Mouse (Mus musculus) limb, embryonic 14.5 days (tissue): ENCODE measurements at regions not wholly inside any gene's neighbourhood (a gene's known extent, or its start where the extent isn't known, plus 50 kb on each side); places are given as distances from the start of the nearest gene placed in this dataset.

Experiments used
- ATAC-seq: fragments of 200-750 bp; cut with Nextera tagmentation; 2 replicates; pipeline ENCODE4 v1.8.0; 2017; ENCODE audit warnings: low read depth, moderate number of reproducible peaks, moderate TSS enrichment; ENCODE audit not compliant: low FRiP score
- DNase-seq: peaks from one replicate; pipeline ENCODE4 v3.0.0-alpha.2; 2015; ENCODE audit warnings: low spot score
- H3K27ac ChIP-seq: fragments of 300-500 bp; sonication (generic); replicated peaks from 2 replicates; pipeline ENCODE4 v1.5.1; 2014; ENCODE audit warnings: low read depth, mild to moderate bottlenecking, low read length, moderate library complexity, mixed read lengths
- H3K27me3 ChIP-seq: fragments of 300-500 bp; sonication (generic); 2 replicates; pipeline ENCODE4 v1.6.1; 2014; ENCODE audit warnings: low read length, mixed read lengths; ENCODE audit not compliant: control insufficient read depth, insufficient read depth
- H3K36me3 ChIP-seq: fragments of 300-500 bp; sonication (generic); 2 replicates; pipeline ENCODE4 v1.6.1; 2014; ENCODE audit warnings: mild to moderate bottlenecking, low read length, moderate library complexity, mixed read lengths; ENCODE audit not compliant: control insufficient read depth, insufficient read depth
- H3K4me1 ChIP-seq: fragments of 300-500 bp; sonication (generic); 2 replicates; pipeline ENCODE4 v1.6.1; 2014; ENCODE audit warnings: antibody characterized with exemption, low read length, mixed read lengths; ENCODE audit not compliant: control insufficient read depth, insufficient read depth
- H3K4me2 ChIP-seq: fragments of 300-500 bp; sonication (generic); replicated peaks from 2 replicates; pipeline ENCODE4 v1.6.1; 2014; ENCODE audit warnings: low read depth, mild to moderate bottlenecking, low read length, moderate library complexity; ENCODE audit not compliant: severe bottlenecking
- H3K4me3 ChIP-seq: fragments of 300-500 bp; sonication (generic); replicated peaks from 2 replicates; pipeline ENCODE4 v1.5.1; 2014; ENCODE audit warnings: low read length
- H3K9ac ChIP-seq: fragments of 300-500 bp; sonication (generic); 2 replicates; pipeline ENCODE4 v1.6.1; 2014; ENCODE audit warnings: mild to moderate bottlenecking, low read depth, low read length, moderate library complexity; ENCODE audit not compliant: severe bottlenecking
- H3K9me3 ChIP-seq: fragments of 300-500 bp; sonication (generic); 2 replicates; pipeline ENCODE4 v1.6.1; 2016; ENCODE audit warnings: low read length; ENCODE audit not compliant: control insufficient read depth
- POLR2A ChIP-seq: fragments of 200-500 bp; IDR thresholded peaks from 2 replicates; pipeline ENCODE4 v1.8.0; 2012; ENCODE audit warnings: inconsistent platforms, mild to moderate bottlenecking, moderate library complexity, borderline replicate concordance; ENCODE audit not compliant: insufficient read depth, insufficient read length; ENCODE audit errors: extremely low read depth
- WGBS: fragments of 180-500 bp; shearing (Covaris S2); extraction: QIAGEN DNeasy Blood & Tissue Kit; methylation state at CpG from one replicate; pipeline ENCODE4 v1.1.7; 2014; 5-methylcytosine and 5-hydroxymethylcytosine counted together

- no peak for DNase-seq
- no peak for TF ChIP-seq POLR2A
- no peaks in the 10 kb centered on the region for H3K36me3 ChIP-seq
- WGBS, result 79% methylated on average over 4 of the region's 4 CpGs
- H3K27ac ChIP-seq, result no peak overlapping the region
- ATAC-seq, result no peak
- H3K4me1 ChIP-seq, result no peaks in the 10 kb centered on the region
- H3K4me2 ChIP-seq, result no peak overlapping the region
- H3K9me3 ChIP-seq, result no peaks in the 10 kb centered on the region
- no peak overlapping the region for H3K4me3 ChIP-seq
- no peaks in the 10 kb centered on the region for H3K27me3 ChIP-seq
- no peak overlapping the region for H3K9ac ChIP-seq
These were observed 184.0 kb downstream of the Calcrl start for GRCm38 (mm10) chr2:84241244-84241643.

DNA sequence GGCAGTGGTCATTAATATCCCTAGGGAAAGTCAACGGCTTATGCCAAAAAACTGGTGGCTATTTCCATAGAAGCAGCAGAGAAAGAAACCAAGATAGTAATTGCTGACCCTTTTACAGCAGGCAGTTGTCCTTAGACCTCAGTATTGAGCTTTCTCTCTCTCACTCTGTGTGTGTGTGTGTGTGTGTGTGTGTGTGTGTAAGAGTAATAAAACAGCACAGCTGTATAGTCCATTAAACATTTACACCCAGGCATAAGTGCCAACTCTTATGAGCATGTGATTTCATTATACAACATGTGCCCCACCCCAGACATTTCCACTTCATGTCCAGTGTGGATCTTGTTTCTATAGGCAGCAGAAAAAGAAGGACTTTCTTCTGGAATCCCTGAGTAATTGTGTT, 183.2 kb downstream of the Calcrl start:
- WGBS, result 33% methylated on average over 1 of the region's 1 CpGs
- Histone ChIP-seq H3K4me2 (no peak overlapping the region), H3K9me3 (no peaks in the 10 kb centered on the region), H3K36me3 (no peaks in the 10 kb centered on the region), H3K27me3 (no peaks in the 10 kb centered on the region), H3K4me1 (no peaks in the 10 kb centered on the region), H3K27ac (no peak overlapping the region), H3K9ac (no peak overlapping the region), H3K4me3 (no peak overlapping the region)
- ATAC-seq (no peak), DNase-seq (no peak)
- no peak for TF ChIP-seq POLR2A

DNA sequence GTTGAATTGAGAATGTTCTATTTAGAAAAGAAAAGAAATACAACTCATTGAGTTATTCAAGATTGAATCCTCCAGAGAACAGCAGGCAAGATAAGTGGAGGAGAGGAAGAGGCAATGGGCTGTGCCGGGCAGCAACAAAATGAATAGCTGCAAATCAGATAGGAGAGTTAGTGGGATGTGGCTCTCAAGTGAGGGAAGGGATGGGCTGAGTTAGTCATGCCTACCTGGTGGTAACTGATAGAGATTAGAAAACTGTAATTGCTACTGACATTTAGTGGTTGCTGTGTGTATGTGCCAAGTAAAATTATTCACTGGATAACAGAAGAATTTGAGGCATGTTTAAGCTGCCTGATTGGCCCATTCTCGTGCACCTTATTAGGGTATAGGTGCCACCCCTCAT, 179.3 kb downstream of the Calcrl start:
- Histone ChIP-seq H3K9me3 (no peaks in the 10 kb centered on the region), H3K4me1 (no peaks in the 10 kb centered on the region), H3K9ac (no peak overlapping the region), H3K4me2 (no peak overlapping the region), H3K27ac (no peak overlapping the region), H3K4me3 (no peak overlapping the region), H3K36me3 (no peaks in the 10 kb centered on the region), H3K27me3 (no peaks in the 10 kb centered on the region)
- no peak for ATAC-seq
- DNase-seq, result no peak
- no peak for TF ChIP-seq POLR2A
- 96% methylated on average over 2 of the region's 2 CpGs for WGBS

DNA sequence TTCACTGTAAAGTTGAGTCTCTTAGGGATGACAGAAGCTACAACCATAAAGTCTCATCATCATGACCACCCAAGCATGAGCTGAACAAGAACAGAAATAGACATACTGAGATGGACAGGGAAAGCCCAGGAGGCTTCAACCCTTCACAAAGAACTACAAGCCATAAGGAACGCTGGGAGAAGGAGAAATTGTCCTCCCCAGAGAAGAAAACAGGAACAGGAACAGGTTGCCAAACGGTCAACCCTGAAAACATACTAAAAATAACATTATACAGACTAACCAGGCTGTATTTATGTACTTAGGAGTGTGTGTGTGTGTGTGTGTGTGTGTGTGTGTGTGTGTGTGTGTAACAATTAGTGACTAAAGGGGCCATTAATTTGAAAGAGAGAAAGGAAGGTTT, 178.6 kb downstream of the Calcrl start:
- Histone ChIP-seq H3K4me1 (no peaks in the 10 kb centered on the region), H3K4me2 (no peak overlapping the region), H3K4me3 (no peak overlapping the region), H3K9me3 (no peaks in the 10 kb centered on the region), H3K27ac (no peak overlapping the region), H3K27me3 (no peaks in the 10 kb centered on the region), H3K36me3 (no peaks in the 10 kb centered on the region), H3K9ac (no peak overlapping the region)
- DNase-seq, result no peak
- ATAC-seq, result no peak
- no peak for TF ChIP-seq POLR2A
- 71% methylated on average over 2 of the region's 2 CpGs for WGBS

- H3K27ac ChIP-seq, result no peak overlapping the region
- 72% methylated on average over 3 of the region's 3 CpGs for WGBS
- no peak overlapping the region for H3K4me3 ChIP-seq
- H3K27me3 ChIP-seq, result no peaks in the 10 kb centered on the region
- H3K9ac ChIP-seq, result no peak overlapping the region
- DNase-seq (no peak), ATAC-seq (no peak)
- H3K36me3 ChIP-seq, result no peaks in the 10 kb centered on the region
- H3K4me2 ChIP-seq, result no peak overlapping the region
- H3K4me1 ChIP-seq, result no peaks in the 10 kb centered on the region
- H3K9me3 ChIP-seq, result no peaks in the 10 kb centered on the region
- TF ChIP-seq POLR2A, result no peak
These were observed 177.0 kb downstream of the Calcrl start for GRCm38 (mm10) chr2:84248169-84248568.

DNA sequence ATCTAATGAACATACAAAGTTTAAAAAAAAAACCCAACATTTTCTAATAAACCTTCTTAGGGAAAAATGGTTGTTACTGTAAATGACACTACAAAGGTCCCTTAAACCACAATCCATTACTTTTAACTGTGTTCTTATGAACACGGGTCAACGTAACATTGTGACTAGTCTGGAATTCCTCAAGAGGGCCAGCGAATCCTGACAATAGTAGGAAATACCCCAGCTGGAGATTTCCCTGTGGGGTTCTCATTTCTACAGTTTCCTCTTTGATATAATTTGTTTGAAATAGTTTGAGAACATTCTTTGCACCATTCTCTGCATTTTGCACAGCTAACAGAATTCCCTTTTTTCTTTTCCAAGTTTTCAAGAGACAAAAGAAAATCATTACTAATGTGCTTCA, 175.3 kb downstream of the Calcrl start:
- WGBS, result 51% methylated on average over 3 of the region's 3 CpGs
- Histone ChIP-seq H3K4me2 (no peak overlapping the region), H3K4me3 (no peak overlapping the region), H3K4me1 (no peaks in the 10 kb centered on the region), H3K27me3 (no peaks in the 10 kb centered on the region), H3K36me3 (no peaks in the 10 kb centered on the region), H3K9ac (no peak overlapping the region), H3K27ac (no peak overlapping the region), H3K9me3 (no peaks in the 10 kb centered on the region)
- no peak for ATAC-seq
- DNase-seq, result no peak
- TF ChIP-seq POLR2A, result no peak
